Comparison of ENCODE assay signal across 14 mouse cellular contexts in genomic region chr2:35854877-35855276, GRCm38 (mm10).
DNase-seq lines count a peak whose midpoint lies in the region; ATAC-seq and TF ChIP-seq lines count a peak whose summit lies in the region.
"Had no signal": no experiment of that assay in that cellular context is flagged by ENCODE, and none has a peak within 500 bp of the region (broad histone marks: within the 10 kb centered on the region; RNA-seq: fewer than 3 reads in every experiment).

No protein-coding gene starts in this region.

- no peak for TF ChIP-seq EP300 in heart, adult 2 months (IDR thresholded peaks at IDR 0.05; ENCODE audit: insufficient read depth, low read depth, low read length)

- H3K27me3 ChIP-seq in heart, adult 2 months (ENCODE audit: control insufficient read depth, insufficient read depth, low read length), result no peaks in the 10 kb centered on the region
- H3K27me3 ChIP-seq in midbrain, postnatal 0 days (ENCODE audit: insufficient read depth, low read length), result no peaks in the 10 kb centered on the region
- no peaks in the 10 kb centered on the region for H3K27me3 ChIP-seq in midbrain, embryonic 15.5 days (replicated peaks)

- no peaks in the 10 kb centered on the region for H3K36me3 ChIP-seq in heart, adult 2 months (ENCODE audit: control insufficient read depth, insufficient read depth, low read length)
- no peaks in the 10 kb centered on the region for H3K36me3 ChIP-seq in midbrain, postnatal 0 days (ENCODE audit: insufficient read depth, low read length)
- H3K36me3 ChIP-seq in midbrain, embryonic 15.5 days (replicated peaks), result no peaks in the 10 kb centered on the region
- H3K36me3 ChIP-seq: liver, embryonic 13.5 days had no signal

- H3K27ac ChIP-seq in heart, adult 2 months, result no peak overlapping the region
- H3K27ac ChIP-seq in midbrain, postnatal 0 days (ENCODE audit: low read depth, low read length), result no peak overlapping the region
- no peak overlapping the region for H3K27ac ChIP-seq in midbrain, embryonic 15.5 days
- H3K27ac ChIP-seq: hindbrain, embryonic 14.5 days; liver, embryonic 13.5 days had no signal

- intact Hi-C loops in heart, adult 2 months (cut with DNase I), result no loop called here
- intact Hi-C loops in heart, postnatal 25 days (cut with DNase I), result no loop called here
- intact Hi-C loops in gastrocnemius, postnatal 14 days (cut with DNase I; ENCODE audit: low total_unique reads), result no loop called here

- no peak for DNase-seq in heart, adult 2 months
- no peak for DNase-seq in heart, postnatal 25 days (ENCODE audit: low spot score)
- no peak for DNase-seq in midbrain, postnatal 0 days (ENCODE audit: low spot score)
- peak; percentile 25 to 32 for DNase-seq in thymus, postnatal 36 days
- DNase-seq in cerebellum, adult 9-10 months, result no peak
- no peak for DNase-seq in gastrocnemius, postnatal 14 days
- DNase-seq: cerebellum, adult 8-10 months; heart, adult 11 months; layer of hippocampus, adult 9-11 months; liver, embryonic 13.5 days had no signal

- TF ChIP-seq CTCF in heart, adult 2 months (IDR thresholded peaks at IDR 0.05), result peak; percentile 46
- peak; percentile 25; the same call in 1 of the 2 replicates for TF ChIP-seq CTCF in midbrain, postnatal 0 days (IDR thresholded peaks at IDR 0.05)

- H3K79me2 ChIP-seq in heart, adult 2 months (replicated peaks; ENCODE audit: control insufficient read depth, insufficient read depth, low read length), result no peaks in the 10 kb centered on the region

- TF ChIP-seq POLR2A in heart, adult 2 months (IDR thresholded peaks at IDR 0.05; ENCODE audit: insufficient read depth, low read depth, low read length), result no peak

- ATAC-seq in midbrain, postnatal 0 days (ENCODE audit: low FRiP score), result no peak
- ATAC-seq in midbrain, embryonic 15.5 days (replicated peaks), result no peak
- peak; percentile 72 for ATAC-seq in granulocyte monocyte progenitor cell, adult 5-6 weeks (replicated peaks; ENCODE audit: poor library complexity, severe bottlenecking)
- ATAC-seq: midbrain, embryonic 16.5 days had no signal

- H3K4me2 ChIP-seq in midbrain, postnatal 0 days (ENCODE audit: low read depth, low read length, poor library complexity, severe bottlenecking), result no peak overlapping the region
- H3K4me2 ChIP-seq in midbrain, embryonic 15.5 days, result no peak overlapping the region
- H3K4me2 ChIP-seq: hindbrain, embryonic 14.5 days; liver, embryonic 13.5 days had no signal

- no peak overlapping the region for H3K4me3 ChIP-seq in heart, adult 2 months
- H3K4me3 ChIP-seq in midbrain, postnatal 0 days (ENCODE audit: low read depth, low read length), result no peak overlapping the region
- no peak overlapping the region for H3K4me3 ChIP-seq in midbrain, embryonic 15.5 days
- H3K4me3 ChIP-seq: liver, embryonic 13.5 days had no signal

- H3K4me1 ChIP-seq in heart, adult 2 months (ENCODE audit: control insufficient read depth, insufficient read depth, low read length), result peaks cover 2% of the 10 kb centered on the region
- 0 out of 2 replicates have a peak, but pooled peaks cover 3% of the 10 kb centered on the region for H3K4me1 ChIP-seq in midbrain, postnatal 0 days (ENCODE audit: insufficient read depth, low read length)
- peaks cover 30% of the 10 kb centered on the region for H3K4me1 ChIP-seq in midbrain, embryonic 15.5 days
- H3K4me1 ChIP-seq: liver, embryonic 13.5 days had no signal

- no peaks in the 10 kb centered on the region for H3K9me3 ChIP-seq in midbrain, postnatal 0 days (ENCODE audit: low read length)
- no peaks in the 10 kb centered on the region for H3K9me3 ChIP-seq in midbrain, embryonic 15.5 days
- H3K9me3 ChIP-seq: liver, embryonic 13.5 days had no signal

- H3K9ac ChIP-seq in heart, adult 2 months (ENCODE audit: low read depth, low read length), result no peak overlapping the region
- no peak overlapping the region for H3K9ac ChIP-seq in midbrain, postnatal 0 days (replicated peaks; ENCODE audit: low read length, poor library complexity, severe bottlenecking)
- H3K9ac ChIP-seq in midbrain, embryonic 15.5 days, result no peak overlapping the region
- H3K9ac ChIP-seq: hindbrain, embryonic 14.5 days; liver, embryonic 13.5 days had no signal

- WGBS in heart, adult 2 months, result 48% methylated on average over 5 of the region's 5 CpGs
- 44% methylated on average over 5 of the region's 5 CpGs for WGBS in midbrain, postnatal 0 days
- 38% methylated on average over 5 of the region's 5 CpGs for WGBS in midbrain, embryonic 15.5 days

Comparison
In these comparisons a context has a peak if more than half of its experiments do, and no peak if none do; other contexts are left out.
1. DNase-seq: peak in thymus, postnatal 36 days (2 of 2); none in heart, adult 2 months (0 of 2), heart, postnatal 25 days (single experiment), midbrain, postnatal 0 days (single experiment), cerebellum, adult 9-10 months (single experiment) and gastrocnemius, postnatal 14 days (single experiment).